Mouse (Mus musculus) kidney, embryonic 14.5 days (tissue): ENCODE measurements around the gene Klrb1f. TPM values are rescaled to one million over a fixed set of nuclear protein-coding genes. Genes with fewer than 3 reads are reported as not detected.
"Not testable (repeated sequence)": the region's sequence is repeated elsewhere in the genome, so short reads cannot be mapped to it uniquely, and the experiment has no call there.

Source experiments
- ATAC-seq: fragments of 200-750 bp; cut with Nextera tagmentation; 2 replicates; pipeline ENCODE4 v1.8.0; 2017; ENCODE audit warnings: moderate number of reproducible peaks, mild to moderate bottlenecking, moderate TSS enrichment, moderate library complexity; ENCODE audit not compliant: low FRiP score, low TSS enrichment
- H3K27ac ChIP-seq: fragments of 300-500 bp; sonication (generic); 2 replicates; pipeline ENCODE4 v1.5.1; 2014; ENCODE audit warnings: low read depth, mild to moderate bottlenecking, low read length, moderate library complexity, mixed read lengths
- H3K27me3 ChIP-seq: fragments of 300-500 bp; sonication (generic); 2 replicates; pipeline ENCODE4 v1.6.1; 2014; ENCODE audit warnings: mild to moderate bottlenecking, low read length; ENCODE audit not compliant: control insufficient read depth, insufficient read depth
- H3K36me3 ChIP-seq: fragments of 300-500 bp; sonication (generic); 2 replicates; pipeline ENCODE4 v1.6.1; 2014; ENCODE audit warnings: low read length, mixed read lengths; ENCODE audit not compliant: control insufficient read depth, insufficient read depth
- H3K4me1 ChIP-seq: fragments of 300-500 bp; sonication (generic); 2 replicates; pipeline ENCODE4 v1.6.1; 2014; ENCODE audit warnings: low read length, mixed read lengths; ENCODE audit not compliant: control insufficient read depth, insufficient read depth
- H3K4me2 ChIP-seq: fragments of 300-500 bp; sonication (generic); replicated peaks from 2 replicates; pipeline ENCODE4 v1.6.1; 2014; ENCODE audit warnings: low read depth, mild to moderate bottlenecking, low read length
- H3K4me3 ChIP-seq: fragments of 300-500 bp; sonication (generic); 2 replicates; pipeline ENCODE4 v1.5.1; 2014; ENCODE audit warnings: mild to moderate bottlenecking, low read length
- H3K9ac ChIP-seq: fragments of 300-500 bp; sonication (generic); 2 replicates; pipeline ENCODE4 v1.6.1; 2014; ENCODE audit warnings: low read depth, mild to moderate bottlenecking, low read length, moderate library complexity
- H3K9me3 ChIP-seq: fragments of 300-500 bp; sonication (generic); 2 replicates; pipeline ENCODE4 v1.6.1; 2016; ENCODE audit warnings: low read length; ENCODE audit not compliant: control insufficient read depth
- WGBS: fragments of 180-500 bp; shearing (Covaris S2); extraction: QIAGEN DNeasy Blood & Tissue Kit; methylation state at CpG from one replicate; pipeline ENCODE4 v1.1.7; 2014; 5-methylcytosine and 5-hydroxymethylcytosine counted together
- polyA plus RNA-seq: library from polyadenylated mRNA; unstranded; fragments of >200 nt; fragmentation: Nextera tagmentation; extraction: Ambion mirVana; gene quantifications from 2 replicates; pipeline ENCODE4 v1.2.1, GENCODE M21; 2014

Klrb1f gene
- polyA plus RNA-seq, 1 experiment from 2014 or later: 0.28 TPM

GRCm38 (mm10) chr6:129100794-129101193 lies 55.1 kb downstream of the Klrb1f start, which contains the start of gene Clec2e:
Gene Clec2e, minus strand, starts transcription at chr6:129100913.
- not testable (repeated sequence) for H3K36me3 ChIP-seq, H3K4me2 ChIP-seq, H3K27me3 ChIP-seq, H3K4me3 ChIP-seq, H3K9ac ChIP-seq, ATAC-seq, H3K9me3 ChIP-seq, H3K27ac ChIP-seq, H3K4me1 ChIP-seq
- 55% methylated on average over 1 of the region's 1 CpGs for WGBS

DNA sequence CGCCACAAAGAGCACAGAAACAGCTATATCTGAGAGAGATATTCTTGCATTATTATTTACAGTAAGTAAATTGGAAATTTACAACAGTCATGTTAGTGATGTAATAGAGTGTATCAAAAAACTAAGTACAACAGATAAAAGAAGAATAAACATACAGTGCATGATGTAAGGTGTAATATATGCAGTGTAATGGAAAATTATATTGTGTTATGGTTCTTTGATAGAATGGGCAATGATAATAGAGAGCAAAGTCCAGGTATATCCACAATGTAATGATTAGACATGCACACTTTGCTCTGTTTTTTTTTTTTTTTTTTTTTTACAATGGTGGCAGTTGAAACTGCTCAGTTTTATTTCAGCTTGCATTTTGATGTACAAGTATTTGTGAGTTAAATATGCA lies 55.9 kb downstream of the Klrb1f start:
- WGBS: 81% methylated on average over 1 of the region's 1 CpGs
- Histone ChIP-seq H3K4me2 (no peak overlapping the region), H3K27me3 (no peaks in the 10 kb centered on the region), H3K9ac (no peak overlapping the region), H3K4me3 (no peak overlapping the region), H3K27ac (no peak overlapping the region), H3K36me3 (no peaks in the 10 kb centered on the region), H3K9me3 (no peaks in the 10 kb centered on the region), H3K4me1 (no peaks in the 10 kb centered on the region)
- no peak for ATAC-seq

DNA sequence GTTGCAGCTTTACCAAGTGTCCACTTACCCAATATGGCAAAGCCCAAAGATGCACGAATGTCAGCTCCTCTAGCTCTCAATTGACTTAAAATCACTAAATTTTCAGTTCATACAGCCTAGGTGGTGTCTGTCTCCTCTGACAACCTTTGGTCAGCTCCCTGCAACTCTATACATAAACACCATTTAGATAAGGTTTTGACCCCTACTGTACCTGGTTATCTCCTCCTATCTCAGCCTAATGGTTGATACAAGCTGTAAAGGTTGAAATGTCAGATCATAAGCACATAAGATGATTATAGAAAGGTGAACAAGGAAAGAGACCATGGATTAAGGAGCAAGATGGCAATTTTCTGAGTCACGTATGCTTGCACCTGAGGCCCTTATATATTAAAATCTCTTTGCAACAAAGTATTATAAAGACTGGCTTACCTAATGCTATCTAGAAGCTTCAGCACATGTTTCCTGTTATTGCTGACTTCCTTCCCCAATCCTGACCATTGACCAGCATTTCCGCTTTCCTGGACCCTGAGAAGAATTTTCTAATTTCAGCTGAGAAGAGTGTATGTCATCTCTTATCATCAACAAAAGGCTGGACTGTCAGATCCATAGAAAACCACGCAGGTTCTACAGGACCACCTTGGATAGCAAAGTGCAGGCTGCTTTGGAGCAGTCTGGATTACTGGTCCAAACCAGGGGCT lies 57.3 kb downstream of the Klrb1f start:
- H3K27me3 ChIP-seq: no peaks in the 10 kb centered on the region
- no peak overlapping the region for H3K9ac ChIP-seq
- no peak for ATAC-seq
- no peak overlapping the region for H3K27ac ChIP-seq
- no peaks in the 10 kb centered on the region for H3K9me3 ChIP-seq
- H3K4me1 ChIP-seq: no peaks in the 10 kb centered on the region
- 84% methylated on average over 4 of the region's 4 CpGs for WGBS
- H3K4me3 ChIP-seq: no peak overlapping the region
- no peak overlapping the region for H3K4me2 ChIP-seq
- H3K36me3 ChIP-seq: no peaks in the 10 kb centered on the region

Other genes starting within 250 kb of the Klrb1f start
- not detected in 2 replicates for gene Gm44511, start 219.6 kb upstream of the Klrb1f start, polyA plus RNA-seq
- gene Klrb1b, start 219.6 kb upstream of the Klrb1f start, polyA plus RNA-seq: not detected in 2 replicates
- gene Clec2i, start 158.3 kb upstream of the Klrb1f start, polyA plus RNA-seq: 0.23 TPM in 1 of 2 replicates, not detected in the other
- 0.64 and 0.76 TPM in 2 replicates for gene BC035044, start 154.8 kb upstream of the Klrb1f start, polyA plus RNA-seq
- not detected in 2 replicates for gene Clec2g, start 111.5 kb upstream of the Klrb1f start, polyA plus RNA-seq
- not detected in 2 replicates for gene Clec2e, start 55.0 kb downstream of the Klrb1f start, polyA plus RNA-seq
- gene Clec2d, start 134.7 kb downstream of the Klrb1f start, polyA plus RNA-seq: 0.31 and 0.58 TPM in 2 replicates
- 0.04 and 0.11 TPM in 2 replicates for gene Cd69, start 229.5 kb downstream of the Klrb1f start, polyA plus RNA-seq